Mouse (Mus musculus) MN1 (cell line): ENCODE measurements around the gene Rrm1.
"Not testable (repeated sequence)": the region's sequence is repeated elsewhere in the genome, so short reads cannot be mapped to it uniquely, and the experiment has no call there.

Source experiments
- DNase-seq: peaks from one replicate; pipeline ENCODE4 v3.0.0-alpha.2; 2016; ENCODE audit warnings: low spot score

The Rrm1 gene

DNA sequence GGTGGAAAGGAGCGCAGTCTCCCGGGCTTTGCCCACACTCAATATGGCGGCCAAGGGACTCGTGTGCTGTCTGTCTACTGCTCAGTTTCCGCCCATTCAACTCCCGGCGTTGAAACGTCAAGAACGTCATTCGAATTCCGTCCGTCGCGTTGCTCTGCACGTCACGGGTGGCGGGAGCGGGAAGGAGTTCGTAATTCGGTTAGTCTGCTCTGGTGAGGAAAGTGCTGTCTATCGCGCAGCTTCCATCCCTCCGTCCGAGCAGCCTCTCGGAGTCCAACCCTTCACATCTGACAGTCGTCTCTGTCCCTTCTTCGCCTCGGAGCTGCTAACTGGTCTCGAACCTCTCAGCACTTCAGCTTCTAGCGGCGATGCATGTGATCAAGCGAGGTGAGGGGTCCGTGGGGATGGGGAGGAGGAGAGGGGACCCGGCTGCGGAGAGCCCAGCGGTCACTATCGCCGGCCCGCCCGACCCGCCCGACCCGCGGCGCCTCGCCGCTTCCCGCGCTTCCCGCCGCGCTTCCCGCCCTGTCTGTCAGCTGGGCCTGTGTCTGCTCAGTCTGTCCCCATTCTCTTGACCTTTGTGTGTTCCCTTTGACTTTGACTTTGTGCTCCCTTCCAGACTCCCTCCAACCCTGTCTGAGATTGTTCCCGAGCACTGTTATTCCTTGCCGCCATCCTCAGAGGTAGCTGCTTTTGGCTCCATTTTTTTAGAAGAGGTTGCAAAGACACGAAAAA, at the start of gene Rrm1:
TSS of gene Rrm1 (plus strand) at position 39 of the 735 bp plus-strand sequence.
- DNase-seq, result peak; percentile 99

DNA sequence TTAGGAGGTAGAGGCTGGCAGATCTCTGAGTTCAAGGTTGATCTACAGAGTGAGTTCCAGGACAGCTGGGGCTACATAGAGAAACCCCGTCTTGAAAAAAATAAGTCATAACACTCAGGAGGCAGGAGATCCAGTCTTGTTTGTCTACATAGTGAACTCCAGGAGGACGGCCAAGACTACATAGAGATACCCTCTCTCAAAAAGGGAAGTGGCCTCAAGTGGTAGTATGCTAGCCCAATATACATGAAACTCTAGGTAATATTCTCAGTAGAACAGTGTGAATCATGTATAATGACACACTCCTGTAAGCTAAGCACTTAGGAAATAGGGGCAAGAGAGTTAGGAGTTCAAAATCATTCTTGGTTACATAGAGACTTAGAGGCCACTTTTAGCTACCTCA, 47.6 kb upstream of the Rrm1 start:
- no peak for DNase-seq

DNA sequence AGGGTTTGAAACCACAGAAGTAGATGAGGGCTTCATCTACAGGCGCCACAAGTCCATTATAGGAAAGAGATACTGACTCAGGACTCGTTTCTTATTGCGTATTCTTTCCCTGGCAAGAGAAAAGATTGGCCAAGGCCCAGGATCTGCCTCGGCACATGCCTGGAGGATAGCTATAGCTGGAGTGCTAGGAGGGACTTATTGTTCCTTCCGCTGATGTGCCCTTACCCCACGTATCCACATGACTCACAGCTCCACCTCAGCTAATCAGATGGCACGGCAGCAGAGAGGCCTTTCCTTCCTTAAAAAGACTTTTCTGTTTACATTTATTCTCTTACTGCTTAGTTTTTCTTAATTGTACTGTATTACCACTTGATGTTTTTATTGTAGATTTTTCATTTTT, 45.6 kb upstream of the Rrm1 start:
- peak; percentile 15 for DNase-seq

DNA sequence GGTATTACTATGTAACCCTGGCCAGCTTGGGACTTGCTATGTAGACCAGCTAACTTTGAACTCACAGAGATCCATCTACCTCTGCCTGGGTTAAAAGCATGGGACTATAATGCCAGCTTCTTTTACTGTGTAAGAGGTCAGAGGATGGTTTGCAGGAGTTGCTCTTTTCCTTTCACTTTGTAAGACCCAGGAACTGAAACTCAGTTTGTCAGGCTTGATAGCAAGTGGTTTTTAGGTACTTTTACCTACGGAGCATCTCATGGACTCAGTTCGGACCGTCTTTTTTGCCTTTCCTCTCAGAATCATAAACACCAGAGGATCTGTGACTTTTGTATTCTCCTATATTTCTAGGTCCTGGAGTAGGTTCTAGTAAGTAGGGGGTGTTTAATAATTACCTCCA, 45.2 kb upstream of the Rrm1 start:
- DNase-seq, result no peak

DNA sequence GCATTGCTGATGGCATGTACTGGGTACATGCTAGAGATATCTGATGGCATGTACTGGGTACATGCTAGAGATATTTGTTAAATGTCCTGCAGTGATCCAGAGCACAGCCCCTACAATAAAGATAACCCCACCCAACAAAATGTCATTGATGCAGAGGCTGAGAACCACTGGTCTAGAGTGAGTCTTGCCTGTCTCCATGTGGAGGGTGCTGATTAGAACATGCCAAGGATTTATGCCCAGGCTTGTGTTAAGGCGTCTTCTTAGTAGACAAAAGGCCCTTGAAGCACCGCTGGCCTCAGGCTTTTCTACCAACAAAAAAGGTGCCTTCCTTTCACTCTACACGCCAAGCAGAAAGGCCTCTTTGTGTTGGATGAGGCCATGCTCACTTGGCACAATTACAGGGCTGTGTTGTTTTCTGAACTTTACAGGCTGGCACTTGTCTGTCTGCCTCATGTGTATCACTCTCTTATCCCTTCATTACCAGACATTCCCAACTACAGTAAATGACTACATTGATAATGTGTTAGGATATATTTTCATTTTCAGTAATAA, 42.2 kb upstream of the Rrm1 start:
- no peak for DNase-seq

DNA sequence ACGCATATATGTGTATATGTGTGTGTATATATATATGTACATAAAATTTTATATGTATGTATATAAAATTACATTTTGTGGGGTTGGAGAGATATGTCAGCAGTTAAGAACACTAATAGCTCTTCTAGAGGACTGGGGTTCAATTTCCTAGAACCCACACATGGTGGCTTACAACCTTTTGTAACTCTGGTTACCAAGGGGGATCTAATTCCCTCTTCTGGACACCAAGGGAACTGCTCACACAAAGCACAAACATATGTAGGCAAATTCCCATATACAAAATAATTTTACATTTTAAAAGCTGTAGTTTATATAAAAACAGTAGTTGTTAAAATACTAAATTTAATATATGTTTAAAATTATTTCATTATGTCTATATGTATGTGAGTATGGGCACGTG, 37.4 kb upstream of the Rrm1 start:
- no peak for DNase-seq

DNA sequence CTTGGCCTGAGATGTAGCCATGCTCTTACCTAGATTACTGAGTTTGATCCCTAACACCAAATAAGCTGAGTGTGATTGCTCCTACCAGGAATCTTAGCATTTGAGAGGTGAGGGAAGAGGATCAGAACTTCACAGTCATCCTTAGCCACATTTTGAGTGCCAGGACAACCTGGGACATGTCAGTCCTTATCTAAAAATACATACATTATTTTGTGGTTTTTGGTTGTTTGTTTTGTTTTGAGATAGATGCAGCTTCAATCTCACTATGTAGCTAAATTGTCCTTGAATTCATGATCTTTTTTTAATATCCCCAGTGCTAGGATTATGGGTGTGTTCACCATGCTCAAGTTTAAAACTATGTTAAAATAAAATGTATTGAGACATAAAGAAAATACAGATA, 34.1 kb upstream of the Rrm1 start:
- DNase-seq, result no peak

DNA sequence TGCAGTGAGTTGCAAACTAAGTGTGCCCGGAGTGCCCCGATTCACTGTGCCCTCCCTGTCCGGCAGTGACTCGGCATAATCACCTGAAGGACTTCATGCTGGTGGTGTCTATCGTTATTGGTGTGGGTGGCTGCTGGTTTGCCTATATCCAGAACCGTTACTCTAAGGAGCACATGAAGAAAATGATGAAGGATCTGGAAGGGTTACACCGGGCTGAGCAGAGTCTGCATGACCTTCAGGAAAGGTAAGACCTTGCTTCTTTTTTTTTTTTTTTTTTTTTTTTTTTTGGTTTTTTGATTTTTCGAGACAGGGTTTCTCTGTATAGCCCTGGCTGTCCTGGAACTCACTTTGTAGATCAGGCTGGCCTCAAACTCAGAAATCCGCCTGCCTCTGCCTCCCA, 26.2 kb upstream of the Rrm1 start:
- DNase-seq, result not testable (repeated sequence)

DNA sequence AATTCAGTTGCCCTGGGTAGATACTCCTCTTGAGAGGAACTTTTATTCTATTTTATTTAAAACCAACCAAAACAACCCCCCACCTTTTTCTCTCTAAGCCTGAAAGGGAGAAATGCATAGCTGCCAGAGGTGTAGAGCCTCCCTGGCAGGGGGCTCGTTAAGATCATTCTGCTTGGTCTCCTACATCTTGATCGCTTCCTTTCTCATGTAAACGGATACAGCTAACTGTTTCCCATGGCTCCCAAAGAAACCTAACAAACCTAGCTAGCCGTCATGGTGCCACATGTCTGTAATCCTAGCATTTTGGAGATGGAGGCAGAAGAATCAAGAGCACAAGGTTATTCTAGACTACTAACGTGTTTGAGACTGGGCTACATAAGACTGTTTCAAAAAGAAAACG, 25.7 kb upstream of the Rrm1 start:
- no peak for DNase-seq

DNA sequence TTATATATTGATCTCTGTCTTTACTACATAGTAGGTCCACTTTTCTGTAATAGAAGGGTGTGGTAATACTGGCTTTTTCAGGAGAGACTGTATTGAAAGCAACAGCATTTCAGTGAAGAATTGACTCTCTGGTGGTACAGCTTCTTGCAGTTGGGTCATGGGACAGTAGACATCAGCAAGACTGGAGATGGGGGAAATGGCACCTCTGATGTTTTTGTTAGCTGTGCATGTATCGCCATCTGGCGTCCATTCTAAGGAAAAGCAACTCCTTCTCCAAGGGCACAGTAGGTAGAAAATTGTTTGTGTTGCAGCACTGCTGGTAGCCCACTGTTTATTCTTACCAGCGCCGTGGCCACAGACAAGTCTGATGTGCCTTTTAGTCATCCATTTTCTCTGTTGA, 24.1 kb upstream of the Rrm1 start:
- peak; percentile 81 for DNase-seq

DNA sequence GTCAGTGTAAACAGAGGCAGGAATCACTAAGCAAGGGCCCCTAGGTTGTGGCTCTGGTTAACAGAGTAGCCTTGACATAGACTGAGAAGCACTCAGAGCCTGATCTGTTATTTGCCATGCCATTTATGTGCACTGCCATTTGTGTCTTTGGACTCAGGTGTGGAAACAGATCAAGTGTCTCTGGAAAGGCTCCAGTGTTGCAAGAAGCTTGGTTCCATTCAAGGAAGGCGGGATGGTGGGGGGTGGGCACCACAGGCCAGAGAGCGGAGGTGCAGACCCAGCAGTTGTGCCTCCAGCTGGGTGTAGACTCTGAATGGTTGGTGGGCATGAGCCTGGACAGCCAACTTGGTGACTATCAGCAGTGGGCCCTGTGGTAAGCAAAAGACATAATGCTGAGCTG, 19.5 kb upstream of the Rrm1 start:
- DNase-seq, result no peak

DNA sequence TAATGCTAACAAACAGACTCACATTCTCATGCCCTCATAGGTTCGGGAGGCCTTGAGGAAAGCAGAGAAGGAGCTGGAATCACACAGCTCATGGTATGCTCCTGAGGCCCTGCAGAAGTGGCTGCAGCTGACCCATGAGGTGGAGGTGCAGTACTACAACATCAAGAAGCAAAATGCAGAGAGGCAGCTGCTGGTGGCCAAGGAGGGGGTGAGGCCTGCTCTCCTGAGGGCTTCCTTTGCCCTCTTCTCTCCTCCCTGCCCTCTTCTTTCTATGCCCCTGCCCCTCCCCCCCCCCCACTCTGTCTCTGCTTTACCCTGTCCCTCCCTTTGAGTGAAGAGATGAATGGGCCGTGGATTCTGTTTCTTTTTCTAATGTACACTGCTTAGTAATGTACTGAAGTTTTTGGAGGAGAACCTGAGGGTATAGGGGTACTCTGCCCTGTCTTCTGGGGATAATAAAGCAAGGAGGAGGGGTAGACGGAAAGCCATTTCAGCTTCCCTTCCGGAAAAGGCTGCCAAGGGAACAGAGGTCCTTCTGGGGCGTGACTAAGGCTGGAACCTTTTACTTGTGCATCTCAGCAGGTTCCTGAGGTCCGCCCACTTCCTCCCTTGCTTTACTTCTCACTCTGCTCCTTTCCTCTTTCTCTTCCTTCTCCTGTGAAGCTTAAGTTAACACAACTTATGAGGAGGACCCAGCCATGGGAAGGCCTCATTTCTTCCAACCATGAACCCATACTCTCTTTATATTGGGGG, 15.4 kb upstream of the Rrm1 start:
- DNase-seq, result no peak

DNA sequence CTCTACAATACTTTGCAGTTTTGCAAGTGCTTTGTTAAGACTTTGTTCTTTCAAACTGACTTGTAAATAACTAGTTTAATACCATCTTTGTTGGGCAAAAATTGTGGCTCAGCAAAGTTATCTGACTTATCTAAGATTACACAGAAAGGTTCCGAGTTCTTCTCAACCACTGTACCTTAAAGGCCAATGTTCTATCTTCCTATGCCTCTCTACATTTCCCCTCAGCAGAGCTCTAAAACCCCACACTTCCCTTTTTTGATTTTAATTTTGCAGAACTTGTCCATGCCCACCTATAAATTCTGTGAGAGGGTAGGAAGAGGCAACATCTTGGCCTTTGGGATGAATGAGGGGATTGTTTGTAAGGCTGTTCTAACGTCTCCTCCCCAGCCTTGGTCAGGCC, 7.2 kb upstream of the Rrm1 start:
- DNase-seq, result no peak

DNA sequence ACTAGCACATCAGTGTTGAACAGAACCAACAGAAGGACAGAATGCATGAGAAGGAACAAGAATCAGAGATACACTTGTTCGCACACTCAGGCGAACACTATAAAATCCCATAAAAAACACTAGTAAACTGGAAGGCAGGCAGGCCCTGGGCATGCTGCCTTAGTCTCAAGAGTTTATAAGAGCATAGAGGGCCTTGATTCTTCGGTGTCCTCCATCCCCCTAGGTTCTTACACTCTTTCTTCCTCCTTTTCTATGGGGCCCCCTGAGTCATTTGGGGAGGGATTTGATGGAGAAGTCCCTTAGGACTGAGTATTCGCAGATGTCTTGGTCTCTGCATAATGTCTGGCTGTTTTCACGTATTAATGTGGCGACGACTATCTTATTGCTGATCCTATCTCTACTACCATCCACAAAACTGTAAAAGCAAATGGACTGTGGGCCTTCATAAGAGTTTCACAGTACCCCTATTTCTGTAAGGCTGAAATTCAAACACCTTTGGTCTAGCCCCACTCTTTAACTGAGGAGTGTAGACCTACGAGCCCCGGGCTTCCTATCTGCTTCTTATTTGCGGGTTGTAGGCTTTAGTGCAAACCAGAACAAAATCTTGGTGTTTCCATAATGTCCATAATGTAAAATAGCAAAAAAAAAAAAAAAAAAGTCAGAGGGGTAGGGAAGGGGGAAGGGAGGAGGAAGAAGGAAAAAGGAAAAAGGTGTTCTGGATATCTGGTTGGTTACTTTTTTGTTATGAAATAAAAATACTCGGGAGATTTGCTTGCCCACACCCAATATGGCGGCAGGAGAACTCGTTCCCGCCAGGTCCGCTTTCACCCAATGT, 456 bp upstream of the Rrm1 start:
- DNase-seq, result peak; percentile 63

DNA sequence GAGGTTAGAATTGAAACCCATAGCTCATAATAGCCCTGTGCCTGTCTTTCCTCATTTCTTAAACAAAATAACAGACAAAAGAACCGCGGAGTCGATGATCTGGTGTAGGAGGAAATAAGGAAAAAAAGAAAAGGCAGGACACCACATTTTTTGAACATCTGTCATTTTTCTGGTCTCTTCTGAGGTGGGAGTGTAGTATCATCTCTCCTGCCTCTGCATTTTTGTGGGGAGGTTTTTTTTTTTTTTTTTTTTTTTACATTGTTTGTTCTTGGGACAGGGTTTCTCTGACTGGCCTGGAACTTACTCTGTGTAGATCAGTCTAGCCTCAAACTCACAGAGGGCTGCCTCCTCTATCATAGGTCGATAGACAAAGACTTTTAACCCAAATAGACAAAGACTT, 937 bp downstream of the Rrm1 start:
- peak; percentile 20 for DNase-seq

DNA sequence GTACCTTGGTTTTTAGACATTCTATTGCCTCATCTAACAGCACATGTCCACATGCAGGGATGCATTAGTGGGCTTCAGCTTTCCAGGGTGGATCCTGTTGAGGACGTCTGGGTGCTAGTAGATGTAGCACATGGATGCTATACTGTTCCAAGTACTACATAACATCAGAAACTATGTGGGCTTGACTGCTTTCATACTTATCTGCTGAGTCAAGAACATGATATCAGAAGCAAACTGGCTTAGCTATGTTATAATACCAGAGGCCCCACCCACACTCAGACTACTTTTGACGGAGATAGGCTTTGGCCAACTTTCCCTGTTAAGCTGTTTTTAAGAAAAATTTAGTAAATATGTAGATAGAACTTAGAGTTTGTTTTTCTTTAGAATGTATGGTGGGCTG, 2.8 kb downstream of the Rrm1 start:
- DNase-seq, result no peak

DNA sequence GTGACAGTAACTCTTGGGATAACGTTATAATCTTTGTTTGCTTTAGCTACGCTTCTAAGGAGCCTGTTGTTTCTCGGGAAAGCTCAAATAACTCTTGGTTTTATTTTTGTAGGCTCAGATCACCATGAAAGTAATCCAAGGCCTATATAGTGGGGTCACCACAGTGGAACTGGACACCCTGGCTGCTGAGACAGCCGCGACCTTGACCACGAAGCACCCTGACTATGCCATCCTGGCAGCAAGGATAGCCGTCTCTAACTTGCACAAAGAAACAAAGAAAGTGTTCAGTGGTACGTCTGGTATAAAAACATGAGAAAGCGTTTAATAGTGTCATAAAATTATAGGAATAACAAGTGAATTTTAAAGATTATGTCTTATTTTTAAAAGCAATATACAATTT, 4.9 kb downstream of the Rrm1 start:
- DNase-seq, result no peak

DNA sequence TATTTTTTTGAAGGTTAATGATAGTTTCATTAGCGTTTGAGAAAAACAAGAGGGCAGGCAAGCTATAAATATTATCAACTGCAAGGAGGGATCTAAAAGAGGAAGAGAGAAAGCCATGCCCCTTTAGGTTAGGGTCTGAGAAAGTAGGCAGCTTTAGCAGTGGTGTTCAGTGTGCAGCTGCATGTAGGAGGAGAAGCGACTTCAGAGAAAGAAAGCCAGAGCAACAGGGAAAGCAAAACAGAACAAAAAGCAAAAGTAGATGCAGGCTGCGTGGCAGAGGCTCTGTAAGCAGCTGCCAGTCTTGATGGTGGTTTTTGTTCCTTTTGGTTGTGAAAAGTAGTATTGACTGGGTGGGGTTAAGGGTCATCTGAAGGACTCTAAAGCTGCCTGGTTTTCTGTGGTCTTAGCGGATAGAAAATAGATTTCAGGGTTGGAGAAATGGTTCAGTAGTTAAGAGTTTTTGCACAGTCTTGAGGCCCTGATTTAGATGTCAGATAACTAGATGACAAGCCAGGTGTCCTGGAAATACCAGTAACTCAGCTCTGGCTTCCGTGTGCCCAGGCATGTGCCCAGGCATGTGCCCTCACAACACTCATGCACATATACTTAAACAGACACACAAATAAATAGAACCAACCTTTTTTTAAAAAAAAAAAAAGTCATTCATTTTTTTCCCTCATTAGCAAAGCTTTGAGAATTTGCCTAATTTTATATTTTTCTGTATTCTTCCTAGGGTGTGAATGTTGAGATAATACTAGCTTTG, 17.3 kb downstream of the Rrm1 start:
- DNase-seq, result no peak

DNA sequence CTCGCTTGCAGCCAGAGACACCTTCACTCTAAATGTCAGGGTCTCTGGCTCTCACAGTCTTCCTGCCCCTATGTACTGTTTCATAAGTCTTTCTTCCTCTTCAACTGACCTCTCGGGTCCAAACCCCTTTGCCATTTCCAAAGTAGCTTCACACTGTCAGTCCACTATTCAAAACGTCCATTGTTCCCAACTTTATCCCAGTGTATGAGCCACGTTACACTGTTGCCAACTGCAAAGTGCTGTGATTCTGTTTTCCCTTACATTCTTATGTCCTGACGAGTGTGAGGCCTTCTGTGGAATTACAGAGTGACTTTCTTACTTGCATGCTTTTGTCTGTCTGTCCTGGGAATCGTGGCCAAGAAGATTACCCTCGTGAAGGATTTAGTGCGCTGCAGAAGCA, 26.1 kb downstream of the Rrm1 start:
- no peak for DNase-seq

DNA sequence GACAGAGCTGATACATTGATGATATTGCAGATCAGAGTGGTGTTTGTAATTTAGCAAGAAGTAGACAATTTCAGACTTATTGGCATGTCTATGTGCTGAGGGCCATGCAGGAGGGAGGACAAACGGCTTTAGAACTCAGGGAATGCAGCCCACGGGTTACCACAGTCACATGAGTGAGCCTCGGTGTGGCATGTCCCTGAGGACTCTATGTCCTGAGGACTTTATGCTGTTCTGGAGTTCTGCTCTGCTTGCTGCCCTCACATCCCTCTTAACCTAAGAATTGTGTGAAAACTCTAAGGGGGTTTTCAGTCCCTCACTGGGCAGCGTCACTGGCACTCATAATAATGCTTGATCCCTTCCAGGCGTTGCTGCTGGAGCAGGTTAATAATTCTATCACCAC, 31.2 kb downstream of the Rrm1 start:
- no peak for DNase-seq

DNA sequence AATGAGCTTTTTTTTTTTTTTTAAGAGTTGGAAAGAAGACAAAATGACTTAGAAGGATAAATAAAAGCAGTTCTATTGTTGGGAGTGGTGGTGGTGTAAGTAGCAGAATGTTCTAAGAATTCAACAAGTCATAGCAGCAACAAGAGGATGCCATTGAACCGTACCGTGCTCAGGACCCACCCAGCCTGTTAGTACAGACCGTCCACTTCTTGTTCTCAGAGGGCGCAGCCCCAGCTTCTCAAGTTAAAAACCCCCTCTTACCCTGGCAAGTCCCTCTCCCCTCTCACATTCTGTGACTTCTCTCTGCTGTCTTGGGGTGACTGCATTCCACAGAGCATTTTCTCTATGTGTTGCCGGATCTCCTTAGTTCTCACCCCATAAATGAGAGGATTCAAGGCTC, 35.1 kb downstream of the Rrm1 start:
- DNase-seq, result no peak

DNA sequence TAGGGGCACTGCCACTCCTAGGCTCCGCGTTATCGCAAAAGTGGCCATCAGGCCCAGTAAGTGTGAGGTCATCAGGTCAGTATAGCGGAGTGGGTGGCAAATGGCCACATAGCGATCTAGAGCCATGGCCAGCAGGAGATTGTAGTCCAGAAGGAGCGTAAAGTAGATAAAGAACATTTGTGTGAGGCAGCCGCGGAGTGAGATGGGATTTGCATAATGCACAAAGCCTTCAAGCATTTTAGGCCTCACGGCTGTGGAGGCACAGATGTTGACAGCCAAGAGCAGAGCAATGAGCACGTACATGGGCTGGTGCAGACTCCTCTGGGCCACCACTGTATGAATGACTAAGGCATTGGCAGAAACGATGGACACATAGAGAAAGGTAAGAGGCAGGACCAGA, 35.9 kb downstream of the Rrm1 start:
- no peak for DNase-seq
